Mouse (Mus musculus) fibroblast of lung, adult 2 months (primary cell): ENCODE measurements around the gene Etnppl.

ENCODE experiments used
- DNase-seq: peaks from one replicate; pipeline ENCODE4 v3.0.0-alpha.2; 2011; ENCODE audit warnings: low read depth

Gene Etnppl

GRCm38 (mm10) chr3:130677671-130678460, 60.6 kb downstream of the Etnppl start:
- DNase-seq: no peak

- DNase-seq: no peak
These were observed 64.0 kb downstream of the Etnppl start for GRCm38 (mm10) chr3:130681226-130681625.

- no peak for DNase-seq
These were observed 64.9 kb downstream of the Etnppl start for GRCm38 (mm10) chr3:130682183-130682582.

- no peak for DNase-seq
These were observed 66.6 kb downstream of the Etnppl start for GRCm38 (mm10) chr3:130683836-130684235.

- DNase-seq: no peak
These were observed 67.2 kb downstream of the Etnppl start for GRCm38 (mm10) chr3:130684276-130685013.

- DNase-seq: no peak
These were observed 67.7 kb downstream of the Etnppl start for GRCm38 (mm10) chr3:130685014-130685366.

GRCm38 (mm10) chr3:130687051-130687450, 69.8 kb downstream of the Etnppl start:
- no peak for DNase-seq
